Mouse (Mus musculus) neural tube, embryonic 10.5 days (tissue): ENCODE results near the gene Vmn1r76.

Experiments used
- DNase-seq: peaks from one replicate; pipeline ENCODE4 v3.0.0-alpha.2; 2017; ENCODE audit warnings: low spot score; ENCODE audit errors: extremely low spot score

Vmn1r76 gene

GRCm38 (mm10) chr7:11938113-11938512 lies at the start of gene Vmn1r76:
Vmn1r76 (minus strand) TSS chr7:11938213.
- DNase-seq = no peak

GRCm38 (mm10) chr7:11972611-11973010 lies 34.6 kb upstream of the Vmn1r76 start:
- no peak for DNase-seq

GRCm38 (mm10) chr7:11947991-11948390 lies 10.0 kb upstream of the Vmn1r76 start:
- no peak for DNase-seq

GRCm38 (mm10) chr7:11874330-11874729 lies 63.7 kb downstream of the Vmn1r76 start, which contains the start of gene Vmn1r75:
Vmn1r75 (plus strand) TSS chr7:11874630.
- no peak for DNase-seq
